Mouse (Mus musculus) liver, embryonic 14.5 days (tissue): ENCODE results near the gene Gsta3. TPM values are rescaled to one million over a fixed set of nuclear protein-coding genes. Genes with fewer than 3 reads are reported as not detected.

ENCODE experiments used
- ATAC-seq: fragments of 200-750 bp; cut with Nextera tagmentation; 2 replicates; pipeline ENCODE4 v1.8.0; 2017; ENCODE audit warnings: moderate number of reproducible peaks, mild to moderate bottlenecking, moderate library complexity; ENCODE audit not compliant: insufficient read depth
- DNase-seq, 3 experiments: peaks; one replicate each; pipeline ENCODE4 v3.0.0-alpha.2; 2012 to 2013; ENCODE audit warnings: low read depth in 3 of 3, low spot score in 3 of 3
- H3K27ac ChIP-seq: fragments of 300-500 bp; sonication (generic); 2 replicates; pipeline ENCODE4 v1.5.1; 2014; ENCODE audit warnings: moderate library complexity, mild to moderate bottlenecking, control low read depth, inconsistent platforms
- H3K27me3 ChIP-seq: fragments of 300-500 bp; sonication (generic); 2 replicates; pipeline ENCODE4 v1.6.1; 2014; ENCODE audit warnings: mild to moderate bottlenecking, low read length, moderate library complexity; ENCODE audit not compliant: control insufficient read depth, insufficient read depth
- H3K36me3 ChIP-seq: fragments of 300-500 bp; sonication (generic); replicated peaks from 2 replicates; pipeline ENCODE4 v1.6.1; 2014; ENCODE audit warnings: low read depth; ENCODE audit not compliant: control insufficient read depth, insufficient read depth
- H3K4me1 ChIP-seq, 2 experiments: fragments of 200-500 bp in 1 of 2; fragments of 300-500 bp in 1 of 2; sonication (generic) in 1 of 2; replicated peaks; 2 replicates each; pipeline ENCODE4 v1.6.1; 2012 to 2014; ENCODE audit warnings: antibody characterized with exemption in 1 of 2, inconsistent platforms in 1 of 2, low read length in 1 of 2; ENCODE audit not compliant: control insufficient read depth in 2 of 2, insufficient read depth in 2 of 2
- H3K4me2 ChIP-seq: fragments of 300-500 bp; sonication (generic); 2 replicates; pipeline ENCODE4 v1.6.1; 2014; ENCODE audit warnings: low read depth, mild to moderate bottlenecking, control low read depth, moderate library complexity
- H3K4me3 ChIP-seq, 2 experiments: fragments of 200-500 bp in 1 of 2; fragments of 300-500 bp in 1 of 2; sonication (generic) in 1 of 2; 2 replicates each; pipeline ENCODE4 v1.5.1; 2012 to 2014; ENCODE audit warnings: low read depth in 2 of 2, low read length in 2 of 2, mild to moderate bottlenecking in 2 of 2, control low read depth in 1 of 2, inconsistent platforms in 1 of 2, moderate library complexity in 1 of 2; ENCODE audit not compliant: insufficient read depth in 1 of 2
- H3K9ac ChIP-seq: fragments of 300-500 bp; sonication (generic); replicated peaks from 2 replicates; pipeline ENCODE4 v1.6.1; 2014; ENCODE audit warnings: mild to moderate bottlenecking, control low read depth, moderate library complexity
- H3K9me3 ChIP-seq: fragments of 300-500 bp; sonication (generic); 2 replicates; pipeline ENCODE4 v1.6.1; 2016; ENCODE audit warnings: low read length, mixed read lengths; ENCODE audit not compliant: control insufficient read depth
- CTCF ChIP-seq: IDR thresholded peaks from 2 replicates; pipeline ENCODE4 v1.5.1; 2016; ENCODE audit warnings: antibody characterized with exemption, low read depth, control low read depth
- EP300 ChIP-seq: IDR thresholded peaks from 2 replicates; pipeline ENCODE4 v1.6.1; 2016; ENCODE audit warnings: antibody characterized with exemption, low read depth
- WGBS: fragments of 180-500 bp; shearing (Covaris S2); extraction: QIAGEN DNeasy Blood & Tissue Kit; methylation state at CpG from one replicate; pipeline ENCODE4 v1.1.7; 2014; ENCODE audit not compliant: insufficient replicate concordance; 5-methylcytosine and 5-hydroxymethylcytosine counted together
- polyA plus RNA-seq, 2 experiments: library from polyadenylated mRNA; depleted of rRNA in 1 of 2; stranded (reverse) in 1 of 2; unstranded in 1 of 2; fragments of >200 nt; fragmentation: Nextera tagmentation in 1 of 2; extraction: Ambion mirVana in 1 of 2; gene quantifications; 2 replicates each; pipeline versions ENCODE4 v1.2.1 to v1.2.3; 2012 to 2014

Gene Gsta3
- polyA plus RNA-seq, 2 experiments: 45.0 to 49.6 TPM

- 50% methylated on average over 1 of the region's 1 CpGs for whole genome bisulfite sequencing
- ATAC-seq (no peak), DNase-seq (no peak)
- H3K27me3 ChIP-seq: no peaks in the 10 kb centered on the region
- peaks cover 0 to 6% of the 10 kb centered on the region in 2 experiments; a peak in 2 of 4 replicates for H3K4me1 ChIP-seq
- no peaks in the 10 kb centered on the region for H3K9me3 ChIP-seq
- TF ChIP-seq EP300 (no peak), CTCF (no peak)
- no peak overlapping the region for H3K9ac ChIP-seq
- no peaks in the 10 kb centered on the region for H3K36me3 ChIP-seq
- H3K27ac ChIP-seq: no peak overlapping the region
- no peak overlapping the region for H3K4me3 ChIP-seq
- H3K4me2 ChIP-seq: no peak overlapping the region
These were observed 7.9 kb upstream of the Gsta3 start for GRCm38 (mm10) chr1:21232516-21232915.

GRCm38 (mm10) chr1:21235359-21235758, 5.0 kb upstream of the Gsta3 start:
- DNase-seq: no peak
- H3K27me3 ChIP-seq: no peaks in the 10 kb centered on the region
- no peaks in the 10 kb centered on the region for H3K36me3 ChIP-seq
- H3K9ac ChIP-seq: no peak overlapping the region
- H3K4me2 ChIP-seq: no peak overlapping the region
- 73% methylated on average over 6 of the region's 6 CpGs for WGBS
- no peaks in the 10 kb centered on the region for H3K9me3 ChIP-seq
- ATAC-seq: no peak
- no peak overlapping the region for H3K27ac ChIP-seq
- no peak overlapping the region for H3K4me3 ChIP-seq
- H3K4me1 ChIP-seq: peaks cover 0 to 10% of the 10 kb centered on the region in 2 experiments; a peak in 2 of 4 replicates
- TF ChIP-seq EP300 (no peak), CTCF (no peak)

- WGBS: 41% methylated on average over 1 of the region's 1 CpGs
- no peak for ATAC-seq
- Histone ChIP-seq H3K9me3 (no peaks in the 10 kb centered on the region), H3K27ac (no peak overlapping the region), H3K36me3 (no peaks in the 10 kb centered on the region), H3K4me1 (peaks cover 0 to 6% of the 10 kb centered on the region in 2 experiments; a peak in 2 of 4 replicates), H3K27me3 (no peaks in the 10 kb centered on the region), H3K9ac (no peak overlapping the region), H3K4me2 (peak overlapping the region; percentile 38), H3K4me3 (peak overlapping the region in 1 of 2 experiments; percentile 27; a peak in 1 of 4 replicates)
- TF ChIP-seq EP300: no peak
- TF ChIP-seq CTCF: no peak
- no peak for DNase-seq
These were observed 707 bp downstream of the Gsta3 start for GRCm38 (mm10) chr1:21241096-21241495.

GRCm38 (mm10) chr1:21244290-21244960, 4.0 kb downstream of the Gsta3 start:
- peak overlapping the region; percentile 4; the same call in 1 of the 2 replicates for H3K4me2 ChIP-seq

GRCm38 (mm10) chr1:21246136-21246535, 5.7 kb downstream of the Gsta3 start:
- H3K9ac ChIP-seq: no peak overlapping the region
- H3K4me2 ChIP-seq: no peak overlapping the region
- H3K27me3 ChIP-seq: no peaks in the 10 kb centered on the region
- WGBS: 50% methylated on average over 3 of the region's 3 CpGs
- DNase-seq: no peak
- ATAC-seq: no peak
- no peak overlapping the region for H3K4me3 ChIP-seq
- no peaks in the 10 kb centered on the region for H3K9me3 ChIP-seq
- no peak overlapping the region for H3K27ac ChIP-seq
- H3K36me3 ChIP-seq: no peaks in the 10 kb centered on the region
- no peaks in the 10 kb centered on the region for H3K4me1 ChIP-seq
- no peak for TF ChIP-seq EP300
- TF ChIP-seq CTCF: no peak

More at GRCm38 (mm10) chr1:21244290-21244960, 4.0 kb downstream of the Gsta3 start:
- Histone ChIP-seq H3K4me1 (peaks cover 0 to 6% of the 10 kb centered on the region in 2 experiments; a peak in 2 of 4 replicates), H3K27me3 (no peaks in the 10 kb centered on the region), H3K9me3 (no peaks in the 10 kb centered on the region), H3K4me3 (no peak overlapping the region), H3K27ac (no peak overlapping the region), H3K9ac (no peak overlapping the region), H3K36me3 (no peaks in the 10 kb centered on the region)
- DNase-seq (no peak), ATAC-seq (no peak)
- 40% methylated on average over 4 of the region's 4 CpGs for WGBS
- TF ChIP-seq CTCF: no peak
- no peak for TF ChIP-seq EP300
